Mouse (Mus musculus): ENCODE results near the gene Peg12. TPM values are rescaled to one million over a fixed set of nuclear protein-coding genes. Genes with fewer than 3 reads are reported as not detected.

The Peg12 gene
- polyA plus RNA-seq, 1 experiment from 2014 or later = 19.5 TPM

DNA sequence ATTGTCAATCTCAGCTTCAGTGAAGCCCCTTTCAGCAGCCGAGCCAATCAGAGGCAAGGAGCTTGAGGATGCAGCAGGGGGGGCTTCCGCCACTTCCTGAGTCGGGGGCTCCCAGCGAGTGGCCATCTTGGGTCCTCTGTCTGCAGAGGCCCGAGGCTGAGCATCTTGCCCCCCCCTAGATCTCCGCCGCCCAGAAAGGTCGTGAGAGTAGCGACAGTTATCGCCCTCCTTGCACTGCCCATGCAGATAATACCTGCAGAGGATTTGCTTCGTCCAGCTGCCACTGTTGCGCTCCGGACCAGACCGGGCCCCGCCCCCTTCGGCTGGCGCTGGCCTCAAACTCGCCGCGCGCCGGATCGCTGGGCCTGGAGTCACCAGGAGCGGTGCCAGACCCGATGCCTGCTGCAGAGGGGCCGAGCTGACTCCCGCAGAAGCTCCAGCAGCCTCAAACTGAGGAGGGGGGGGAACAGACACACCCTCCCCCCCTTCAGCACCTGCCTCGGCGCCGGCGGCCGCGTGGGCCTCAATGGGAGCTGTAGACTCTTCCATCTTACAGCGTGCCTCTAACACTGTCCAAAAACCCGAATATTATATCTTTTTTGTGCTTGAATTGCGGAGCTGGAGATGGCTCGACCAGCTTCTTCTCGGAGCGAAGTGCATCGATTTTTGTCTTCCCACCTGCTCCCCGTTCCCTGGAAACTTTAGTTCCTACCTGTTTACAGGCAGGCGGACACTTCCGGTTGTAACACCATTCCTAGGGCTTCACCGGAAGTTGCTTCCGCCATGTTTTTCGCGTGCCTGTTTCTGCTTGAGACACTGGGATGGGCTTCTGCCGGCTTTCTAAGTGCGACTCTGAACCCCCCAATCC lies 44.6 kb downstream of the Peg12 start, which contains the start of gene Mkrn3:
Gene Mkrn3, minus strand, starts transcription at position 647 of the 868 bp plus-strand sequence.
- Histone ChIP-seq H3K4me2 (peak within 1 kb of the TSS; percentile 77), H3K27ac (peak within 1 kb of the TSS; percentile 94), H3K9me3 (peaks cover 11% of the 10 kb centered on the region; the same call in 1 of the 2 replicates), H3K27me3 (no peaks in the 10 kb centered on the region), H3K4me3 (peak within 1 kb of the TSS; percentile 68), H3K4me1 (replicated peaks) (peaks cover 4% of the 10 kb centered on the region; the same call in 1 of the 2 replicates), H3K36me3 (no peaks in the 10 kb centered on the region), H3K9ac (peak within 1 kb of the TSS; percentile 86)
- peak; percentile 90 for ATAC-seq (ENCODE audit: low FRiP score)
- 24% methylated on average over 49 of the region's 49 CpGs for WGBS

DNA sequence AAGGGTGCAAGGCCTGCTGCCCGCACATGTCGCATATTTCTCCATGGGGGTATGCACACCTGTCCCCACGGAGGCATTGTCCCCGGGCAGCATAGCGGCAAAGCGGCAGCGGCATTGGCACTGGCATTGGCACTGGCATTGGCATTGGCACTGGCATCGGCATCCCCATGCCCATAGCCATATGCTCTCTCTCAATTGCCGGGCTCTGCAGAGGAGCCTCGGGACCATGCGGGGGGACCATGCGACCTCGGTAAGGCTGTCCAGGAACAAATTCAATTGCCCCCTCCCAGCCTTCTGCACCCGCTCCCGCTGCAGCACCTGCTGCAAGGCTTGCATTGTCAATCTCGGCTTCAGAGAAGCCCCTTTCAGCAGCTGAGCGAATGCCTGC lies 45.2 kb downstream of the Peg12 start:
- Histone ChIP-seq H3K9me3 (peaks cover 11% of the 10 kb centered on the region; the same call in 1 of the 2 replicates), H3K4me2 (peak overlapping the region; percentile 77), H3K27ac (peak overlapping the region; percentile 94), H3K9ac (peak overlapping the region; percentile 86), H3K4me3 (peak overlapping the region; percentile 68), H3K27me3 (no peaks in the 10 kb centered on the region), H3K36me3 (no peaks in the 10 kb centered on the region), H3K4me1 (replicated peaks) (peaks cover 4% of the 10 kb centered on the region; the same call in 1 of the 2 replicates)
- no peak for ATAC-seq (ENCODE audit: low FRiP score)
- 48% methylated on average over 17 of the region's 17 CpGs for WGBS

GRCm38 (mm10) chr7:62418346-62418745 lies 46.0 kb downstream of the Peg12 start:
- H3K9me3 ChIP-seq = peaks cover 11% of the 10 kb centered on the region; the same call in 1 of the 2 replicates
- peaks cover 4% of the 10 kb centered on the region; the same call in 1 of the 2 replicates for H3K4me1 ChIP-seq (replicated peaks)
- peak overlapping the region; percentile 94 for H3K27ac ChIP-seq
- peak overlapping the region; percentile 68 for H3K4me3 ChIP-seq
- no peak for ATAC-seq (ENCODE audit: low FRiP score)
- WGBS = 49% methylated on average over 9 of the region's 9 CpGs
- no peaks in the 10 kb centered on the region for H3K27me3 ChIP-seq
- peak overlapping the region; percentile 77 for H3K4me2 ChIP-seq
- no peaks in the 10 kb centered on the region for H3K36me3 ChIP-seq
- peak overlapping the region; percentile 86 for H3K9ac ChIP-seq

DNA sequence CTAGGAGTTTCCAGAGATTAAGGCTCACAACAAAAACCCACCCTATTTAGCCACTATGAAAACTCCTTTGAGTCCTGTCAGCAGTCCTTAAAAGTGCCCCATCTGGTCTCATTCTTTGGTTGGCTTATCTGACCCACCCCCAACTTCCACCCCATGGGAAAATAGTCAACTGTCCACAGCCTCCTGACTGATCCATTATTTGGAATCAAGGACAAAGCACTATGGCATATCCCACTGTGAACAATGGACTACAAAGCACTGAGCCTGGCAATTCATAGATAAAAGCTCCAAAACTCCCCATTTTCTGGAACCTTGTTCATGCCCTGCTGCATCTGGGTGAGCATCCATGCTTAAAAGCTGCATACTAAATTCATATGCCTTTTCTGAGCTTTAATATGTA lies 48.1 kb downstream of the Peg12 start:
- peak overlapping the region; percentile 66 for H3K27ac ChIP-seq
- H3K36me3 ChIP-seq = no peaks in the 10 kb centered on the region
- ATAC-seq (ENCODE audit: low FRiP score) = no peak
- peak overlapping the region; percentile 14 for H3K4me3 ChIP-seq
- peaks cover 4% of the 10 kb centered on the region; the same call in 1 of the 2 replicates for H3K4me1 ChIP-seq (replicated peaks)
- H3K9ac ChIP-seq = peak overlapping the region; percentile 15; the same call in 1 of the 2 replicates
- peaks cover 16% of the 10 kb centered on the region; the same call in 1 of the 2 replicates for H3K9me3 ChIP-seq
- H3K4me2 ChIP-seq = peak overlapping the region; percentile 33
- no peaks in the 10 kb centered on the region for H3K27me3 ChIP-seq

DNA sequence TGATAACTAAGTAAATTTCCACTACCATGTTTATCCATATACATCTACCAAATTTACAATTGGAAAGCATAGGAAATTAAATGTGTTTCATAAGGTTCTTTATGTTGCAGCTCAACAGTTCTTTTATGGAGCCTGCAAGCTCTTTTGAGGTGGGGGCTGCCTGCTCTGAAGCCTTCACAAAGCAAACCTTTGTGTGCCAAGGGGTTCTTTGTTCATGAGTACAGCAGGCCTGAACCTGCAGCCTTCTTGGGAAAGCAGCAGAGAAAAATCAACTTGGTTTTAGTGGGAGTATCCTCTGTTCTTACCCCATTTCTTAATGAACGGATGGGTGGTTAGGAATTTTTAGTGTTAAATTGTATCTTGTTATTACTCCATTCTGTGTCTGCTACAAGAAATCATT lies 49.1 kb downstream of the Peg12 start:
- 33% methylated on average over 1 of the region's 1 CpGs for WGBS
- Histone ChIP-seq H3K9ac (no peak overlapping the region), H3K4me1 (replicated peaks) (peaks cover 4% of the 10 kb centered on the region; the same call in 1 of the 2 replicates), H3K27ac (peak overlapping the region; percentile 71), H3K36me3 (no peaks in the 10 kb centered on the region), H3K4me3 (no peak overlapping the region), H3K9me3 (peaks cover 17% of the 10 kb centered on the region; the same call in 1 of the 2 replicates), H3K27me3 (no peaks in the 10 kb centered on the region), H3K4me2 (no peak overlapping the region)
- no peak for ATAC-seq (ENCODE audit: low FRiP score)

Other genes starting within 250 kb of the Peg12 start
- 501 and 528 TPM in 2 replicates for gene Ndn, start 117.9 kb downstream of the Peg12 start, polyA plus RNA-seq (2015; fragmentation: Nextera tagmentation; extraction: Ambion mirVana)
- gene Magel2, start 87.5 kb downstream of the Peg12 start, polyA plus RNA-seq (2015; fragmentation: Nextera tagmentation; extraction: Ambion mirVana) = 16.3 and 19.7 TPM in 2 replicates
- 19.4 and 21.1 TPM in 2 replicates for gene Mkrn3, start 44.4 kb downstream of the Peg12 start, polyA plus RNA-seq (2015; fragmentation: Nextera tagmentation; extraction: Ambion mirVana)

Measured in hindbrain, embryonic 13.5 days (tissue).